Mouse (Mus musculus) embryonic facial prominence, embryonic 10.5 days (tissue): ENCODE results near the gene Thbs1. TPM values are rescaled to one million over a fixed set of nuclear protein-coding genes. Genes with fewer than 3 reads are reported as not detected.

Experiments used
- DNase-seq: peaks from one replicate; pipeline ENCODE4 v3.0.0-alpha.2; 2017; ENCODE audit warnings: low spot score
- H3K27ac ChIP-seq: fragments of 300-500 bp; sonication (generic); replicated peaks from 2 replicates; pipeline ENCODE4 v1.5.1; 2016; ENCODE audit warnings: mild to moderate bottlenecking
- H3K27me3 ChIP-seq: fragments of 300-500 bp; sonication (generic); replicated peaks from 2 replicates; pipeline ENCODE4 v1.6.1; 2016; ENCODE audit warnings: low read depth, mild to moderate bottlenecking; ENCODE audit not compliant: poor library complexity, severe bottlenecking
- H3K36me3 ChIP-seq: fragments of 300-500 bp; sonication (generic); replicated peaks from 2 replicates; pipeline ENCODE4 v1.6.1; 2016; ENCODE audit warnings: mild to moderate bottlenecking, moderate library complexity
- H3K4me1 ChIP-seq: fragments of 300-500 bp; sonication (generic); 2 replicates; pipeline ENCODE4 v1.6.1; 2016
- H3K4me3 ChIP-seq: fragments of 300-500 bp; sonication (generic); 2 replicates; pipeline ENCODE4 v1.5.1; 2016; ENCODE audit warnings: mild to moderate bottlenecking, moderate library complexity
- H3K9me3 ChIP-seq: fragments of 300-500 bp; sonication (generic); 2 replicates; pipeline ENCODE4 v1.6.1; 2016; ENCODE audit warnings: mild to moderate bottlenecking
- whole genome bisulfite sequencing: fragments of 180-500 bp; shearing (Covaris S2); methylation state at CpG from one replicate; pipeline ENCODE4 v1.1.7; 2016; 5-methylcytosine and 5-hydroxymethylcytosine counted together
- polyA plus RNA-seq: library from polyadenylated mRNA; unstranded; fragments of >200 nt; fragmentation: Nextera tagmentation; extraction: Ambion mirVana; gene quantifications from 2 replicates; pipeline ENCODE4 v1.2.1, GENCODE M21; 2016

Gene Thbs1
- 31.1 and 35.4 TPM in 2 replicates for polyA plus RNA-seq

- Histone ChIP-seq H3K27me3 (peaks cover 27% of the 10 kb centered on the region), H3K27ac (peak within 1 kb of the TSS; percentile 86), H3K4me1 (peaks cover 56% of the 10 kb centered on the region), H3K4me3 (peak within 1 kb of the TSS; percentile 73), H3K36me3 (peaks cover 20% of the 10 kb centered on the region), H3K9me3 (no peaks in the 10 kb centered on the region)
- under 1% methylated on average over 36 of the region's 36 CpGs for WGBS
- peak; percentile 86 for DNase-seq
Observed at GRCm38 (mm10) chr2:118111488-118112131, at the start of gene Thbs1. Gene Thbs1 (plus strand): TSS chr2:118111876.

- Histone ChIP-seq H3K27me3 (no peaks in the 10 kb centered on the region), H3K27ac (no peak overlapping the region), H3K36me3 (no peaks in the 10 kb centered on the region), H3K4me1 (no peaks in the 10 kb centered on the region), H3K9me3 (no peaks in the 10 kb centered on the region), H3K4me3 (no peak overlapping the region)
- DNase-seq: no peak
- WGBS: 86% methylated on average over 11 of the region's 11 CpGs
Observed at GRCm38 (mm10) chr2:118064121-118064764, 47.4 kb upstream of the Thbs1 start.

- H3K36me3 ChIP-seq: no peaks in the 10 kb centered on the region
- H3K4me3 ChIP-seq: no peak overlapping the region
- H3K4me1 ChIP-seq: no peaks in the 10 kb centered on the region
- DNase-seq: no peak
- no peaks in the 10 kb centered on the region for H3K27me3 ChIP-seq
- WGBS: 81% methylated on average over 8 of the region's 8 CpGs
- H3K9me3 ChIP-seq: no peaks in the 10 kb centered on the region
- no peak overlapping the region for H3K27ac ChIP-seq
Observed at GRCm38 (mm10) chr2:118066065-118066770, 45.5 kb upstream of the Thbs1 start.

- no peak overlapping the region for H3K4me3 ChIP-seq
- 87% methylated on average over 5 of the region's 5 CpGs for WGBS
- no peak overlapping the region for H3K27ac ChIP-seq
- no peaks in the 10 kb centered on the region for H3K36me3 ChIP-seq
- no peak for DNase-seq
- H3K9me3 ChIP-seq: no peaks in the 10 kb centered on the region
- no peaks in the 10 kb centered on the region for H3K4me1 ChIP-seq
- no peaks in the 10 kb centered on the region for H3K27me3 ChIP-seq
Observed at GRCm38 (mm10) chr2:118069975-118070374, 41.7 kb upstream of the Thbs1 start.

GRCm38 (mm10) chr2:118072811-118073372 is 38.8 kb upstream of the Thbs1 start:
- Histone ChIP-seq H3K4me1 (no peaks in the 10 kb centered on the region), H3K27me3 (no peaks in the 10 kb centered on the region), H3K36me3 (no peaks in the 10 kb centered on the region), H3K4me3 (no peak overlapping the region), H3K27ac (no peak overlapping the region), H3K9me3 (no peaks in the 10 kb centered on the region)
- DNase-seq: no peak
- WGBS: 88% methylated on average over 7 of the region's 7 CpGs

- H3K27ac ChIP-seq: no peak overlapping the region
- no peaks in the 10 kb centered on the region for H3K27me3 ChIP-seq
- DNase-seq: no peak
- WGBS: 27% methylated on average over 2 of the region's 2 CpGs
- H3K4me1 ChIP-seq: no peaks in the 10 kb centered on the region
- H3K9me3 ChIP-seq: no peaks in the 10 kb centered on the region
- no peak overlapping the region for H3K4me3 ChIP-seq
- no peaks in the 10 kb centered on the region for H3K36me3 ChIP-seq
Observed at GRCm38 (mm10) chr2:118074030-118074429, 37.6 kb upstream of the Thbs1 start.

GRCm38 (mm10) chr2:118075165-118075564 is 36.5 kb upstream of the Thbs1 start:
- Histone ChIP-seq H3K9me3 (no peaks in the 10 kb centered on the region), H3K4me3 (no peak overlapping the region), H3K36me3 (no peaks in the 10 kb centered on the region), H3K27me3 (no peaks in the 10 kb centered on the region), H3K4me1 (no peaks in the 10 kb centered on the region), H3K27ac (no peak overlapping the region)
- 90% methylated on average over 4 of the region's 4 CpGs for WGBS
- DNase-seq: no peak

- H3K4me1 ChIP-seq: no peaks in the 10 kb centered on the region
- DNase-seq: no peak
- no peaks in the 10 kb centered on the region for H3K9me3 ChIP-seq
- H3K36me3 ChIP-seq: no peaks in the 10 kb centered on the region
- WGBS: 80% methylated on average over 4 of the region's 4 CpGs
- no peaks in the 10 kb centered on the region for H3K27me3 ChIP-seq
- no peak overlapping the region for H3K4me3 ChIP-seq
- no peak overlapping the region for H3K27ac ChIP-seq
Observed at GRCm38 (mm10) chr2:118079131-118079530, 32.5 kb upstream of the Thbs1 start.

- Histone ChIP-seq H3K4me1 (no peaks in the 10 kb centered on the region), H3K27ac (no peak overlapping the region), H3K9me3 (no peaks in the 10 kb centered on the region), H3K4me3 (no peak overlapping the region), H3K27me3 (no peaks in the 10 kb centered on the region), H3K36me3 (no peaks in the 10 kb centered on the region)
- WGBS: 80% methylated on average over 5 of the region's 5 CpGs
- no peak for DNase-seq
Observed at GRCm38 (mm10) chr2:118081581-118081980, 30.1 kb upstream of the Thbs1 start.

GRCm38 (mm10) chr2:118083652-118084051 is 28.0 kb upstream of the Thbs1 start:
- 93% methylated on average over 6 of the region's 6 CpGs for WGBS
- DNase-seq: no peak

GRCm38 (mm10) chr2:118084693-118085092 is 27.0 kb upstream of the Thbs1 start:
- no peak overlapping the region for H3K27ac ChIP-seq
- H3K4me1 ChIP-seq: no peaks in the 10 kb centered on the region
- H3K9me3 ChIP-seq: no peaks in the 10 kb centered on the region
- H3K27me3 ChIP-seq: no peaks in the 10 kb centered on the region
- 83% methylated on average over 3 of the region's 3 CpGs for WGBS
- no peaks in the 10 kb centered on the region for H3K36me3 ChIP-seq
- H3K4me3 ChIP-seq: no peak overlapping the region
- no peak for DNase-seq

More at GRCm38 (mm10) chr2:118083652-118084051, 28.0 kb upstream of the Thbs1 start:
- Histone ChIP-seq H3K9me3 (no peaks in the 10 kb centered on the region), H3K4me3 (no peak overlapping the region), H3K4me1 (no peaks in the 10 kb centered on the region), H3K27me3 (no peaks in the 10 kb centered on the region), H3K27ac (no peak overlapping the region), H3K36me3 (no peaks in the 10 kb centered on the region)

GRCm38 (mm10) chr2:118085647-118086046 is 26.0 kb upstream of the Thbs1 start:
- Histone ChIP-seq H3K27me3 (no peaks in the 10 kb centered on the region), H3K4me1 (no peaks in the 10 kb centered on the region), H3K9me3 (no peaks in the 10 kb centered on the region), H3K4me3 (no peak overlapping the region), H3K27ac (no peak overlapping the region), H3K36me3 (no peaks in the 10 kb centered on the region)
- no peak for DNase-seq
- WGBS: 93% methylated on average over 2 of the region's 2 CpGs
